8 mouse cellular contexts compared by ENCODE assay signal in the genomic region with DNA sequence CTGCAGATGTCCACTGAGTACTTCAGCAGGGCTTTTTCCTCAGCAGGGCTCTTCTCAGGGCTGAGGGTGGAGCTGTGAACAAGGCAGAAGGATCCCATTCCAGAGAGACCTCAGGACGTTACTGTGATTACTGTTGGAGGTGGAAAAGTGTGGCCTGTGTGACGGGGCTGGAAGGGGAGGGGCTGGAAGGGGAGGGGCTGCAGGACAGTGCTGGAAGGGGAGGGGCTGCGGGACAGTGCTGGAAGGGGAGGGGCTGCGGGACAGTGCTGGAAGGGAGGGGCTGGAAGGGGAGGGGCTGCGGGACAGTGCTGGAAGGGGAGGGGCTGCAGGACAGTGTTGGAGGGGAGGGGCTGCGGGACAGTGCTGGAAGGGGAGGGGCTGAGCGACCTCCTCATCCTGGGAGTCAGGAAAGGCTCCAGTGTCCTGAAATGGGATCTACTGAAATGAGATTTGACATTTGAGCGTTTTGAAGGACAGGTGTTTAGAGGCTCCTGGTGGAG.
DNase-seq lines count a peak whose midpoint lies in the region; ATAC-seq and TF ChIP-seq lines count a peak whose summit lies in the region.

No protein-coding gene starts in this region.

- no peak overlapping the region for H3K9ac ChIP-seq in forebrain, postnatal 0 days
- H3K9ac ChIP-seq in hindbrain, embryonic 15.5 days, result no peak overlapping the region
- H3K9ac ChIP-seq in lung, postnatal 0 days (replicated peaks; ENCODE audit: low read depth), result no peak overlapping the region

- H3K4me3 ChIP-seq in forebrain, embryonic 10.5 days, result peak overlapping the region; percentile 40
- H3K4me3 ChIP-seq in forebrain, postnatal 0 days (ENCODE audit: low read depth, low read length), result no peak overlapping the region
- no peak overlapping the region for H3K4me3 ChIP-seq in hindbrain, embryonic 15.5 days
- no peak overlapping the region for H3K4me3 ChIP-seq in lung, postnatal 0 days (ENCODE audit: low read depth, low read length)

- peaks cover 32% of the 10 kb centered on the region for H3K4me1 ChIP-seq in forebrain, embryonic 10.5 days
- no peaks in the 10 kb centered on the region for H3K4me1 ChIP-seq in forebrain, postnatal 0 days (ENCODE audit: insufficient read depth)
- H3K4me1 ChIP-seq in hindbrain, embryonic 15.5 days (replicated peaks), result peaks cover 10% of the 10 kb centered on the region
- H3K4me1 ChIP-seq in lung, postnatal 0 days (ENCODE audit: insufficient read depth, low read depth, low read length), result no peaks in the 10 kb centered on the region

- no peak for TF ChIP-seq CTCF in forebrain, postnatal 0 days (IDR thresholded peaks at IDR 0.05; ENCODE audit: low read depth)
- no peak for TF ChIP-seq CTCF in lung, postnatal 0 days (IDR thresholded peaks at IDR 0.05)

- TF ChIP-seq EP300 in lung, postnatal 0 days (IDR thresholded peaks at IDR 0.05), result no peak

- no peaks in the 10 kb centered on the region for H3K36me3 ChIP-seq in forebrain, embryonic 10.5 days (replicated peaks)
- H3K36me3 ChIP-seq in forebrain, postnatal 0 days (ENCODE audit: insufficient read depth), result no peaks in the 10 kb centered on the region
- H3K36me3 ChIP-seq in hindbrain, embryonic 15.5 days, result no peaks in the 10 kb centered on the region
- H3K36me3 ChIP-seq in lung, postnatal 0 days (ENCODE audit: insufficient read depth, low read length), result no peaks in the 10 kb centered on the region

- ATAC-seq in forebrain, postnatal 0 days, result no peak
- peak; percentile 40; the same call in 1 of the 2 replicates for ATAC-seq in hindbrain, embryonic 15.5 days (ENCODE audit: low FRiP score, low read depth)
- ATAC-seq in lung, postnatal 0 days, result peak; percentile 86

- no peak overlapping the region for H3K4me2 ChIP-seq in forebrain, postnatal 0 days (ENCODE audit: low read depth)
- peak overlapping the region; percentile 31 for H3K4me2 ChIP-seq in hindbrain, embryonic 15.5 days
- peak overlapping the region; percentile 38 for H3K4me2 ChIP-seq in lung, postnatal 0 days (replicated peaks; ENCODE audit: low read depth, low read length)

- 2% methylated on average over 7 of the region's 8 CpGs for WGBS in forebrain, embryonic 10.5 days
- WGBS in forebrain, postnatal 0 days, result 3% methylated on average over 8 of the region's 8 CpGs
- 2% methylated on average over 8 of the region's 8 CpGs for WGBS in hindbrain, embryonic 15.5 days
- WGBS in lung, postnatal 0 days, result under 1% methylated on average over 7 of the region's 8 CpGs

- peak overlapping the region; percentile 66 for H3K27ac ChIP-seq in forebrain, embryonic 10.5 days
- H3K27ac ChIP-seq in forebrain, postnatal 0 days (ENCODE audit: low read depth, low read length), result no peak overlapping the region
- H3K27ac ChIP-seq in hindbrain, embryonic 15.5 days (replicated peaks), result no peak overlapping the region
- no peak overlapping the region for H3K27ac ChIP-seq in lung, postnatal 0 days (ENCODE audit: low read length)

- no peaks in the 10 kb centered on the region for H3K9me3 ChIP-seq in forebrain, embryonic 10.5 days
- no peaks in the 10 kb centered on the region for H3K9me3 ChIP-seq in forebrain, postnatal 0 days (ENCODE audit: low read length)
- no peaks in the 10 kb centered on the region for H3K9me3 ChIP-seq in hindbrain, embryonic 15.5 days
- H3K9me3 ChIP-seq in lung, postnatal 0 days (ENCODE audit: low read length), result no peaks in the 10 kb centered on the region

- intact Hi-C loops in left cerebral cortex, postnatal 36 days (cut with DNase I), result loop anchor here (10.0 kb wide), 1 partner anchor 514 kb away; no protein-coding TSS in a partner anchor

- peak; percentile 71 for DNase-seq in forebrain, embryonic 10.5 days (ENCODE audit: extremely low spot score, low spot score)
- DNase-seq in forebrain, postnatal 0 days, result no peak
- peak; percentile 69 for DNase-seq in embryo, embryonic 10 days (ENCODE audit: low spot score)
- DNase-seq in lung, postnatal 0 days (ENCODE audit: low spot score), result peak; percentile 21
- no peak for DNase-seq in left cerebral cortex, postnatal 36 days (ENCODE audit: low spot score in 2 of 2)
- no peak for DNase-seq in left cerebral cortex, adult 8-10 months (ENCODE audit: low spot score in 2 of 2)
- no peak for DNase-seq in frontal cortex, adult 2 months (ENCODE audit: extremely low spot score in 1 of 2, low spot score in 1 of 2)

- H3K27me3 ChIP-seq in forebrain, embryonic 10.5 days (ENCODE audit: poor library complexity, severe bottlenecking), result peaks cover 27% of the 10 kb centered on the region
- H3K27me3 ChIP-seq in forebrain, postnatal 0 days (ENCODE audit: insufficient read depth, low read length), result no peaks in the 10 kb centered on the region
- H3K27me3 ChIP-seq in hindbrain, embryonic 15.5 days, result no peaks in the 10 kb centered on the region
- peaks cover 4% of the 10 kb centered on the region; the same call in 1 of the 2 replicates for H3K27me3 ChIP-seq in lung, postnatal 0 days (replicated peaks; ENCODE audit: insufficient read depth, low read length)

Comparison
In these comparisons a context has a peak if more than half of its experiments do, and no peak if none do; other contexts are left out.
1. DNase-seq: peak in forebrain, embryonic 10.5 days (single experiment), embryo, embryonic 10 days (single experiment) and lung, postnatal 0 days (single experiment); none in forebrain, postnatal 0 days (single experiment), left cerebral cortex, postnatal 36 days (0 of 2), left cerebral cortex, adult 8-10 months (0 of 2) and frontal cortex, adult 2 months (0 of 2).